Mouse (Mus musculus) forebrain, embryonic 15.5 days (tissue): ENCODE measurements at regions not wholly inside any gene's neighbourhood (a gene's known extent, or its start where the extent isn't known, plus 50 kb on each side); places are given as distances from the start of the nearest gene placed in this dataset.
A peak's percentile ranks its signal among the peaks of the same experiment; 100 is the strongest.

Experiments used
- ATAC-seq: fragments of 200-750 bp; cut with Nextera tagmentation; replicated peaks from 2 replicates; pipeline ENCODE4 v1.8.0; 2017; ENCODE audit warnings: mild to moderate bottlenecking, moderate TSS enrichment, moderate library complexity
- H3K27ac ChIP-seq: fragments of 300-500 bp; sonication (generic); replicated peaks from 2 replicates; pipeline ENCODE4 v1.5.1; 2015; ENCODE audit warnings: mild to moderate bottlenecking, inconsistent platforms
- H3K27me3 ChIP-seq: fragments of 300-500 bp; sonication (generic); 2 replicates; pipeline ENCODE4 v1.6.1; 2015; ENCODE audit warnings: inconsistent platforms
- H3K36me3 ChIP-seq: fragments of 300-500 bp; sonication (generic); 2 replicates; pipeline ENCODE4 v1.6.1; 2015; ENCODE audit warnings: mild to moderate bottlenecking, inconsistent platforms
- H3K4me1 ChIP-seq: fragments of 300-500 bp; sonication (generic); 2 replicates; pipeline ENCODE4 v1.6.1; 2015; ENCODE audit warnings: inconsistent platforms
- H3K4me2 ChIP-seq: fragments of 300-500 bp; sonication (generic); replicated peaks from 2 replicates; pipeline ENCODE4 v1.6.1; 2015; ENCODE audit warnings: mild to moderate bottlenecking, inconsistent platforms
- H3K4me3 ChIP-seq: fragments of 300-500 bp; sonication (generic); 2 replicates; pipeline ENCODE4 v1.5.1; 2015; ENCODE audit warnings: mild to moderate bottlenecking, inconsistent platforms
- H3K9ac ChIP-seq: fragments of 300-500 bp; sonication (generic); replicated peaks from 2 replicates; pipeline ENCODE4 v1.6.1; 2015; ENCODE audit warnings: mild to moderate bottlenecking, inconsistent platforms
- H3K9me3 ChIP-seq: fragments of 300-500 bp; sonication (generic); 2 replicates; pipeline ENCODE4 v1.6.1; 2016; ENCODE audit warnings: inconsistent platforms
- WGBS: fragments of 180-500 bp; shearing (Covaris S2); methylation state at CpG from one replicate; pipeline ENCODE4 v1.1.7; 2015; ENCODE audit warnings: mixed read lengths; 5-methylcytosine and 5-hydroxymethylcytosine counted together

GRCm38 (mm10) chr9:103867433-103868209 lies 106.0 kb upstream of the Tmem108 start:
- 46% methylated on average over 9 of the region's 9 CpGs for WGBS
- Histone ChIP-seq H3K9me3 (no peaks in the 10 kb centered on the region), H3K4me1 (peaks cover 12% of the 10 kb centered on the region), H3K36me3 (no peaks in the 10 kb centered on the region), H3K9ac (no peak overlapping the region), H3K27me3 (no peaks in the 10 kb centered on the region), H3K27ac (peak overlapping the region; percentile 60), H3K4me2 (no peak overlapping the region), H3K4me3 (no peak overlapping the region)
- ATAC-seq = peak; percentile 63; the same call in 1 of the 2 replicates

- Histone ChIP-seq H3K36me3 (no peaks in the 10 kb centered on the region), H3K27ac (no peak overlapping the region), H3K4me3 (no peak overlapping the region), H3K4me2 (no peak overlapping the region), H3K27me3 (no peaks in the 10 kb centered on the region), H3K9ac (no peak overlapping the region), H3K4me1 (peaks cover 12% of the 10 kb centered on the region), H3K9me3 (no peaks in the 10 kb centered on the region)
- WGBS = 97% methylated on average over 2 of the region's 2 CpGs
- ATAC-seq = no peak
These were observed 107.6 kb upstream of the Tmem108 start for GRCm38 (mm10) chr9:103869276-103869675.

- Histone ChIP-seq H3K27ac (no peak overlapping the region), H3K36me3 (no peaks in the 10 kb centered on the region), H3K4me1 (peaks cover 12% of the 10 kb centered on the region), H3K4me2 (no peak overlapping the region), H3K4me3 (no peak overlapping the region), H3K27me3 (no peaks in the 10 kb centered on the region), H3K9ac (no peak overlapping the region), H3K9me3 (no peaks in the 10 kb centered on the region)
- ATAC-seq = no peak
- whole genome bisulfite sequencing = 69% methylated on average over 1 of the region's 1 CpGs
These were observed 110.5 kb upstream of the Tmem108 start for GRCm38 (mm10) chr9:103872119-103872518.

GRCm38 (mm10) chr9:103873876-103874275 lies 112.2 kb upstream of the Tmem108 start:
- Histone ChIP-seq H3K9ac (no peak overlapping the region), H3K36me3 (no peaks in the 10 kb centered on the region), H3K4me2 (no peak overlapping the region), H3K27ac (no peak overlapping the region), H3K9me3 (no peaks in the 10 kb centered on the region), H3K4me1 (no peaks in the 10 kb centered on the region; the same call in 1 of the 2 replicates), H3K4me3 (no peak overlapping the region), H3K27me3 (no peaks in the 10 kb centered on the region)
- 77% methylated on average over 9 of the region's 9 CpGs for WGBS
- ATAC-seq = no peak

GRCm38 (mm10) chr9:103877851-103878250 lies 116.2 kb upstream of the Tmem108 start:
- no peaks in the 10 kb centered on the region for H3K36me3 ChIP-seq
- WGBS = 81% methylated on average over 2 of the region's 2 CpGs

GRCm38 (mm10) chr9:103892827-103893226 lies 109.5 kb upstream of the Nphp3 start:
- Histone ChIP-seq H3K4me1 (no peaks in the 10 kb centered on the region), H3K4me2 (no peak overlapping the region), H3K9me3 (no peaks in the 10 kb centered on the region), H3K27me3 (no peaks in the 10 kb centered on the region), H3K9ac (no peak overlapping the region), H3K4me3 (no peak overlapping the region), H3K27ac (no peak overlapping the region), H3K36me3 (no peaks in the 10 kb centered on the region)
- WGBS = 78% methylated on average over 4 of the region's 4 CpGs
- no peak for ATAC-seq

More at GRCm38 (mm10) chr9:103877851-103878250, 116.2 kb upstream of the Tmem108 start:
- Histone ChIP-seq H3K4me2 (no peak overlapping the region), H3K4me1 (no peaks in the 10 kb centered on the region; the same call in 1 of the 2 replicates), H3K4me3 (no peak overlapping the region), H3K27me3 (no peaks in the 10 kb centered on the region), H3K9ac (no peak overlapping the region), H3K9me3 (no peaks in the 10 kb centered on the region), H3K27ac (no peak overlapping the region)
- ATAC-seq = no peak

- Histone ChIP-seq H3K4me2 (no peak overlapping the region), H3K4me1 (no peaks in the 10 kb centered on the region), H3K9ac (no peak overlapping the region), H3K4me3 (no peak overlapping the region), H3K27ac (no peak overlapping the region), H3K36me3 (no peaks in the 10 kb centered on the region), H3K27me3 (no peaks in the 10 kb centered on the region), H3K9me3 (no peaks in the 10 kb centered on the region)
- ATAC-seq = no peak
- 91% methylated on average over 2 of the region's 2 CpGs for WGBS
These were observed 108.0 kb upstream of the Nphp3 start for GRCm38 (mm10) chr9:103894376-103894775.

GRCm38 (mm10) chr9:103899311-103899710 lies 103.0 kb upstream of the Nphp3 start:
- Histone ChIP-seq H3K9ac (no peak overlapping the region), H3K4me1 (no peaks in the 10 kb centered on the region), H3K27ac (no peak overlapping the region), H3K9me3 (no peaks in the 10 kb centered on the region), H3K36me3 (no peaks in the 10 kb centered on the region), H3K4me2 (no peak overlapping the region), H3K4me3 (no peak overlapping the region), H3K27me3 (no peaks in the 10 kb centered on the region)
- WGBS = 63% methylated on average over 2 of the region's 2 CpGs
- no peak for ATAC-seq

GRCm38 (mm10) chr9:103911347-103911746 lies 91.0 kb upstream of the Nphp3 start:
- no peak overlapping the region for H3K9ac ChIP-seq
- H3K4me1 ChIP-seq = peaks cover 9% of the 10 kb centered on the region; the same call in 1 of the 2 replicates
- 45% methylated on average over 2 of the region's 2 CpGs for WGBS
- H3K4me2 ChIP-seq = no peak overlapping the region
- H3K36me3 ChIP-seq = no peaks in the 10 kb centered on the region
- no peaks in the 10 kb centered on the region for H3K9me3 ChIP-seq
- H3K27me3 ChIP-seq = no peaks in the 10 kb centered on the region
- ATAC-seq = no peak
- H3K4me3 ChIP-seq = no peak overlapping the region
- H3K27ac ChIP-seq = no peak overlapping the region

- Histone ChIP-seq H3K9me3 (no peaks in the 10 kb centered on the region), H3K27me3 (no peaks in the 10 kb centered on the region), H3K4me2 (no peak overlapping the region), H3K27ac (no peak overlapping the region), H3K9ac (no peak overlapping the region), H3K4me3 (no peak overlapping the region), H3K4me1 (peaks cover 9% of the 10 kb centered on the region; the same call in 1 of the 2 replicates), H3K36me3 (no peaks in the 10 kb centered on the region)
- no peak for ATAC-seq
- 90% methylated on average over 4 of the region's 4 CpGs for WGBS
These were observed 87.2 kb upstream of the Nphp3 start for GRCm38 (mm10) chr9:103915126-103915525.

GRCm38 (mm10) chr9:103917771-103918170 lies 84.6 kb upstream of the Nphp3 start:
- 76% methylated on average over 6 of the region's 6 CpGs for WGBS
- ATAC-seq = no peak

GRCm38 (mm10) chr9:103922356-103922755 lies 80.0 kb upstream of the Nphp3 start:
- Histone ChIP-seq H3K27me3 (no peaks in the 10 kb centered on the region), H3K4me1 (no peaks in the 10 kb centered on the region), H3K27ac (no peak overlapping the region), H3K9ac (no peak overlapping the region), H3K36me3 (no peaks in the 10 kb centered on the region), H3K9me3 (no peaks in the 10 kb centered on the region), H3K4me2 (no peak overlapping the region), H3K4me3 (no peak overlapping the region)
- 98% methylated on average over 5 of the region's 5 CpGs for WGBS
- no peak for ATAC-seq

More at GRCm38 (mm10) chr9:103917771-103918170, 84.6 kb upstream of the Nphp3 start:
- no peak overlapping the region for H3K27ac ChIP-seq
- H3K9ac ChIP-seq = no peak overlapping the region
- H3K9me3 ChIP-seq = no peaks in the 10 kb centered on the region
- no peaks in the 10 kb centered on the region for H3K4me1 ChIP-seq
- H3K27me3 ChIP-seq = no peaks in the 10 kb centered on the region
- no peak overlapping the region for H3K4me2 ChIP-seq
- H3K4me3 ChIP-seq = no peak overlapping the region
- H3K36me3 ChIP-seq = no peaks in the 10 kb centered on the region

GRCm38 (mm10) chr9:103924641-103925040 lies 77.7 kb upstream of the Nphp3 start:
- H3K9ac ChIP-seq = no peak overlapping the region
- 62% methylated on average over 3 of the region's 3 CpGs for WGBS
- H3K36me3 ChIP-seq = no peaks in the 10 kb centered on the region
- H3K27ac ChIP-seq = peak overlapping the region; percentile 36; the same call in 1 of the 2 replicates
- no peaks in the 10 kb centered on the region for H3K9me3 ChIP-seq
- H3K4me3 ChIP-seq = no peak overlapping the region
- H3K4me2 ChIP-seq = no peak overlapping the region
- no peaks in the 10 kb centered on the region for H3K27me3 ChIP-seq
- ATAC-seq = no peak
- no peaks in the 10 kb centered on the region for H3K4me1 ChIP-seq
